Mouse (Mus musculus) right cerebral cortex, postnatal 4 days (tissue): ENCODE data around the gene Hist2h2be.
"Not testable (repeated sequence)": the region's sequence is repeated elsewhere in the genome, so short reads cannot be mapped to it uniquely, and the experiment has no call there.

Experiments
- DNase-seq: peaks from one replicate; pipeline ENCODE4 v3.0.0-alpha.2; 2022

Gene Hist2h2be

DNA sequence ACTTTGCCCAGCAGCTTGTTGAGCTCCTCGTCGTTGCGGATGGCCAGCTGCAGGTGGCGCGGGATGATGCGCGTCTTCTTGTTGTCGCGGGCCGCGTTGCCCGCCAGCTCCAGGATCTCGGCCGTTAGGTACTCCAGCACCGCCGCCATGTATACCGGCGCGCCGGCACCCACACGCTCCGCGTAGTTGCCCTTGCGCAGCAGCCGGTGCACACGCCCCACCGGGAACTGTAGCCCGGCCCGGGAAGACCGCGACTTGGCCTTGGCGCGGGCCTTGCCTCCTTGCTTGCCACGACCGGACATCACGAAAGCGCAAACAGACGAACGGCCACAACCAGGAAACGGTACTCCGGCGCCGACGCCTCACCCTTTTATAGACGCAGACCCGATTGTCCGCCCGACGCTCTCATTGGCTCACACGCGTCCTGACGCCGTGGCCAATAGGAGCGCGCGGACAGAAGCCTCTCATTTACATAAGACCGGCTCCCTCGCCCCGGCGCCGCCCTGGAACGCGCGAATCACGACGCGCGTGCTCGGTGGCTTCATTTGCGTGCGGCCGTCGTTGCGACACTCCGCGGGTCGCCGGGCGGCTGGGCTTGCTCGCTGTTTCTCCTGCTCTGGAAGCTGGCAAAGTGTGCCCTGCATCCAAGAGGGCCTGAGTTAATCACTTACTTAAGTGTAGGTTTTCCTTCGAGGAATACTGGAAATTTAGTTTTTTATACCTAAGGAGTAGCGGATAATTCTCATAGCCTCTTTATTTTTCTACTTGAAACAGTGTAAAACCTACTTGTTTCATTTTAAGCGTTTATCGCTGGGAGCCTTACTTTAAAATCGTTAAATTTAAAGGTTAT, 19.3 kb downstream of the Hist2h2be start, which contains the start of gene Hist2h2aa2:
Hist2h2aa2 (minus strand) TSS at position 328 of the 850 bp plus-strand sequence.
- DNase-seq: peak; percentile 87

DNA sequence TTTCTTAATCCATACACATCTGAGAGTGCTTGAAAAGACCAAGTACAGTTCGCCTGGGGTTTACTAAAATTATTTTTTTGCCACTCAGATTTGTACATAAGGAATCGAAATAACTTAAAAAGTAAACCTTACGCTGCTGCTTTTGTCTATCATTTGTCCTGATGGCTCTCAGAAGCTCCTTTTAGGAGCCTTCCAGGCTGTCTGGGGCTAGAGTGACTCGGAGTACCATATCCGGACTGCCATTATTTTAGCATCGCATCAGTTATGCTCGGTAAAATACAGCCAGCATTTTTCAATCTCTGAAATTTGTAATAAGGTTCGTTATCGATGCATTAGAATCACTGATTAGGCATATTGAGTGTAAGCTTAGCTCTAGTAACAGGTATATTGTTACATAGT, 19.9 kb downstream of the Hist2h2be start:
- DNase-seq: no peak

DNA sequence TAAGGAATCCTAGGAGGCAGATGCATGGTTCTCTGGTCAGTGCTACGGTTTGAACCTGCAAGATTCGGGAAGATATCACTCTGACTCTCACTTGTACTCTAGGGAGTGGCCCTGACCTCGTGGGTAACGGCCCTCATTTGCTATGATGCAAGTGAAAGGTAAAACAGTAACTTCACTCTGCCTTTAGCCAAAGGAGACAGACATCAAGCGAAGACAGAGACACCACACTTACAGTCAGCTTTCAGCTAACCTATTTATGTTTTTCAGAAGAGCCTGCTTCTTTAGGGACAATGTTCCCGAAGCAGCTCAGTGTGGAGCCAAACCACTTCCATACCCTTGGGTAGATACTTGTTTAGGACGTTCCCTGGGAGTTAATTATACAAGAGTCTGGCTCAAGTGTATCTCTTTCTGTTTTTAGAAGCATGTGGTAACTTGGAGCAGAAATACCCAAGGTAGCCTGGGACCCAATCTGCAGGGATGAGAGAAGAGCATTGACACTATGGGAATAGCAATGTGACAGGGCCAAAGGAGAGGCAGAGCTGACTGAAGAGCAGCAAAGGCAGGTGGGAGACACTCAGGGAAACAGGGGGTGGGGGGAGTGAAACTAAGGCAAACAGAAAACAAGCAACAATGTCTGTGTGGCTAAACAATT, 23.1 kb downstream of the Hist2h2be start:
- no peak for DNase-seq

DNA sequence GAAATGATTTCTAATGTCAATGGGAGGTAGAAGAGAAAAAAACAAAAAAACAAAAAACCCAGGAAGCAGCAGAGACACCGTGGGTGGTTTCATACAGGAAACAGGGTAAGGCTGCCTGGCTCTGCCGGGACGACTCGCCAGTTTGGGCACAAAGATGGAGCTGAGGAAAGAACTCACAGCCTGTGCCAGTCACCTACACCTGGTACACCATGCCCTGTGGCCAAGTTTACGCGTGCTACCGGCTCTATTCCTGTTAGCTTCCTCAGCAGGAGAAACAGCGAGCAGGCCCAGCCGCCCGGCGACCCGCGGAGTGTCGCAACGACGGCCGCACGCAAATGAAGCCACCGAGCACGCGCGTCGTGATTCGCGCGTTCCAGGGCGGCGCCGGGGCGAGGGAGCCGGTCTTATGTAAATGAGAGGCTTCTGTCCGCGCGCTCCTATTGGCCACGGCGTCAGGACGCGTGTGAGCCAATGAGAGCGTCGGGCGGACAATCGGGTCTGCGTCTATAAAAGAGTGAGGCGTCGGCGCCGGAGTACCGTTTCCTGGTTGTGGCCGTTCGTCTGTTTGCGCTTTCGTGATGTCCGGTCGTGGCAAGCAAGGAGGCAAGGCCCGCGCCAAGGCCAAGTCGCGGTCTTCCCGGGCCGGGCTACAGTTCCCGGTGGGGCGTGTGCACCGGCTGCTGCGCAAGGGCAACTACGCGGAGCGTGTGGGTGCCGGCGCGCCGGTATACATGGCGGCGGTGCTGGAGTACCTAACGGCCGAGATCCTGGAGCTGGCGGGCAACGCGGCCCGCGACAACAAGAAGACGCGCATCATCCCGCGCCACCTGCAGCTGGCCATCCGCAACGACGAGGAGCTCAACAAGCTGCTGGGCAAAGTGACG, 24.3 kb downstream of the Hist2h2be start, which contains the start of gene Hist2h2aa1:
Hist2h2aa1 (plus strand) TSS at position 495 of the 884 bp plus-strand sequence.
- DNase-seq: peak; percentile 78

DNA sequence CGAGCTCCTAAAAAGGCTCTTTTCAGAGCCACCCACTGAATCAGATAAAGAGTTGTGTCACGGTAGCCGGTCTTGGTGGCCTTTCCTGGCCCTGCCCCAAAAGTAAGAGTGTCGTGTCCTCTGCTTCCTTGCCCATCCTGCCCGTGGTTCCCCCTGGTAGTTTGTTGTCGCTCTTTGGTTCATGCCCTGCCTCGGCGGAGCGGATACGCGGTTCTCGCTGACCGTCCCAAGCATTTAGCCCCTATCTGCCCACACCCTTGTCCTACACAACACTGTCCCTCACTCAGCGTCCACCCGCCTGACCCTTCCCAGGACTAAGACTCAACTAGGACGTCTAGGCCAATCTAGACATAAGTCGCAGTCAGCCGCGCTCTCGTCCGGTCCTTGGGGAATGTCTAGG, 25.1 kb downstream of the Hist2h2be start:
- DNase-seq: not testable (repeated sequence)

DNA sequence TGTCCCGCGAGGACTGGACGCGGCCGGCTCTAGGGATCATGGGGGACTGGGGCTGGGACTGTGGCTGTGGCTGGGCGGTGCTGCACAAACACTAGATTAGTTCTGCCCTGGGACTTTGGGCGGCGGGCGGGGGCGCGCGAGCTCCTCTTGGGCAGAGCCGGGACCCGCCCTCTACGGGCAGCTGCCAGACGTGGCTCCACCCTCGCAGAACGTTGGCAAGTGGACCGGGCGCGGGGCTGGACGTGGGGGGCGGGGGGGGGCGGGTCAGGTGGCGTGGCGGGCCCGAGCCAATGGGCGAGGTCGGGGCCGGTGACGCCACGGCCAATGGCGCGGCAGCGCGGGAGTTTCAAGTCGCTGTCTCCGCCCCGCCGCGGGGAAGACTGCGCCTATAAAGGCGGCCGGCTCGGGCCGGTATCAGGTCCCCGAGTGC, 25.5 kb downstream of the Hist2h2be start, which contains the start of gene Hist2h3c1:
Hist2h3c1 (plus strand) TSS at position 259 of the 430 bp plus-strand sequence.
- not testable (repeated sequence) for DNase-seq

DNA sequence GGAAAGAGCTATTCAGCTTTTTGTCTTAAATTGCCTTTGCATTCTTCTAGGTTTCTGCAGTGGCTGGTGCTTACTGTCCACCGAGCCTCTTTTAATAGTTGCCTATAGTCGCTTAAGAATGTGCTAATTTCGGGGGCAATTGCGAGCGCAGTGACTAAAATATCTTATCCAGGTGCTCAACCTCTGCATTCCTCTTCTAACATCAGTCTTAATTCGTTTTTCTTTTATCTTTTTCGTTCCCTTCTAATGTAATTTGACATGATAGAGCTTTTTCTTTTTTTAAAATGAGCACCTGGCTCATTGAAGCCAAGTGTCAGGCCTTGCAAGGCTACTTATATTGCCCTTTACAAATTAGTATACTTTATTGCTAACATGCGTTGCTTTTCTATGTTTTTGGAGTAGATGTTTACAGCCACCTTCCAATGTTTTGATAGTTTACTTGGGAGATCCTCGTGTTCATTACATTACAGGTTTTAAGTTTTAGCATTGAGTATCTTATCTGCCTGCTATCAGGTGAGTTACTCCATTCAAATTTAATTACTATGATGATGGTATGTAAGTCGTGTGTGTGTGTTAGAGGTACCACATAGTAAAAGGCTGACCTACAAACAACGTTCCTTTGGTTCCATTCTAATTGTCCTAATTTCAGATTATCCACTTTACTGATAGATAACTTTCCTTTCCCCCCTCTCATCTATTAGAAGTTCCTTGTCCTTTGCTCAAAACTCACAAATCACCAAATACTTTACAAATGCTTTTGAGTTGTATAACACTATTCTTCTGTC, 26.6 kb downstream of the Hist2h2be start:
- no peak for DNase-seq

DNA sequence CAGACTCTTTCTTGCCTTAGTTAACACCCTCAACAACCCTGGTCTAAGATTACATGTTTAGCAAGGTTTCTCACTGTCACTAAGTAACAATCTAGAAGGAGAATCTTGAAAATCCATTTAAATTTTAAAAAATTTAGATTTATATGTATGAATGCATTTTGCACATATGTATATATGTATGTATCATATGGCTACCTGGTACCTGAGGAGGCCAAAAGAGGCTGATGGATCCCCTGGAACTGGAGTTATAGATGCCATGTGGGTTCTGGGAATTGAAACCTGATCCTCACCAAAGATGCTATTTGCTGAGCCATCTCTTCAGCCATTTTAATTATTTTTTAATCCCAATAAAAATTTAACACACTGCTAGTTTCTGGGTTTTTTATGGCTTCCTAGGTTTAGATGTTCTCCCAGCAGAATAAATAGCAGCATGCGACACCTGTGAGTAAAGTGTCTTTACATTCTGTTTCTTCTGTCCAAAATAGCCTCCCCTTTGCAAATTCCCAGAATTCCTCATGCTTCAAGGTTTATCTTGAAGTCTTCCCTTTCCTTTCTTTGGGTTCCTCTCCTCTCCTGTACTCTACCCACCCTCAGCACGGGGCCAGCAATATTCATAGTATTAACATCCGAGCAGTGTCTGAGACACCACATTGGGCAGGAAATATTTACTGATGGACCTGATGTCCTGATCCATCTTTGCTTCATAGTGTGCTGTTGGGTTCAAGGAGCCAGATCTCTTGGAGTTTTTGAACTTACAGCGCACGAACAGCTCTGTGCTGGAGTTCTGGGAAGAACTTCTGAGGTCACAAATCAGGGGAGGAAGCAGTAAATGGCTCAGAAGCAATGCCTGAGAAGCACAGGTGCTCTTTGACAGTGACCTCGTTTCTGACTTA, 27.5 kb downstream of the Hist2h2be start:
- DNase-seq: no peak

DNA sequence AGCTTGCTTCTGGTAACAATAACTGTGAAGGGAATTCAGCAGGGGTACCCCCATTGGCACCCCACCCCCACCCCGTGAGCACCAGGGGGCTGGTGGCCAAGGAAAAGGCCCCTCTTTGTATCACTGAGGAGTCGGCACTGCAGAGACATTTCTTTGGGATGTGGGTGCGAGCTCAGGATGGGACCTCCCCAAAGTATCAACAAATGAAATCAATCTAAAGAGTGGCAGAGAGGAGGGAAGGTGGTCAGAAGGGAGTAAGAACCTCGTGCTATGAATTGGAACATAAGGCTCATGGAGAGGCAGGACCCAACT, 28.1 kb downstream of the Hist2h2be start:
- DNase-seq: no peak

DNA sequence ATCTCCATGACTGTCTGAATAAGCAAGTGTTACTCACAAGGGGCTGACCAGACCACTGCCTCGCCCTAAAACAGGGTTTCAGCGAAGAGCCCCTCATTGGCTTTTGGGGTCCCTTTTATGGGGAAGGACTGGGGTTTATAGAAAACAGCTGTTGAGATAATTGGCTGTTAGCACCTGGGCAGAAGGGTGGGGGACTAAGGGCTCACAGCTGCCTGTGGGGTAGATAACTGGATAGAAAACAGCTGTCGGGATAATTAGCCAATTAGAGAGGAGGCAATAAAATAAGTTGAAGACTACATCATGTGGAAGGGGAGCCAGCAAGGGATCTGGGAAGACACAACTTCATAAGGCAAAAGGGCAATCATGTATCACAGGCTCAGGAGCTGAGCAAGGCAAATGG, 30.0 kb downstream of the Hist2h2be start:
- DNase-seq: no peak

DNA sequence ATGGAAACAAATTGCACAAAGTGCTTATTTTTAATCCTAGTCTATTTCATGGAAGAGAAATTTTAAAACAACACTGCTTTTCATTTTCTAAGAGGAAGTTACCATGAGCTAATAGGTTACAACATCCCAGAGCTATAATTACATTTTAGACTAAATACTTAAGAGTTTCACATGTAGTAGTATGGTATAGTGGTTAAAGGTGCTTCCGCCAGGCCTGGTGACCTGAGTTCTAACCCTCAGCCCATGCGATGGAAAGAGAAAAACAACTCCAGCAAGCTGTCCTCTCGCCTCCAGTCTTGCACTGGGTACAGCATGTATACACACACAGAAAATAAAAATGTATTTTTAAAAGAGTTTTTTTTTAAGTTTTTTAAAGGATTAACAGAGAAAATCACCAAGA, 30.9 kb downstream of the Hist2h2be start:
- DNase-seq: no peak

DNA sequence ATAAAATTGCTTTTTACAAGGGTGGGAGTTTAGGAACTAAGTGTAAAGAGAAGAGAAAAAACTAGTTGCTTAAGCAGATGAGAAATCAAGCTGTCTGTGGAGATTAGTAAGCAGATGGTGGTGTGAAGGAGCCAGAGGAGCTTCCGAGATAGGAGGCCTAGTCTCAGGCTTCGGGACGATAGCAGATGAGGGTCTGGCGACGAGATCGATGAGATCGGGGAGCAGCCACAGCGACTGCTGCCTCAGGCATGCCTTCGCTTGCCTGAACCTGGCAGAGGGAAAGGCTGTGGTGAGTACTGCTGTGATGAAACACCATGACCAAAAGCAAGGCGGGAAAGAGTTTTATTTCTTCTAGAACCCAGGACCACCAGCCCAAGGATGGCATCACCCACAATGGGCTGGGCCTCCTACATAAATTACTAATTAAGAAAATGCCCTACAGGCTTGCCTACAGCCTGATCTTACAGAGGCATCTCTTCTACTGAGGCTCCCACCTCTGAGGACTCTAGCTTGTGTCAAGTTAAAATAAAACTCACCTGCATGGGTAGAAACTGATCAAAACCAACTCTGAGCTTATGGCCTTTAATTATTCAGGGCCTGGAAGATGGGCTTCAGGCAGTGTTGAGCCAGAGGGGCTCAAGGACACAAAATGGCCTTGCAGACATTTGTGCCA, 33.9 kb downstream of the Hist2h2be start:
- no peak for DNase-seq

DNA sequence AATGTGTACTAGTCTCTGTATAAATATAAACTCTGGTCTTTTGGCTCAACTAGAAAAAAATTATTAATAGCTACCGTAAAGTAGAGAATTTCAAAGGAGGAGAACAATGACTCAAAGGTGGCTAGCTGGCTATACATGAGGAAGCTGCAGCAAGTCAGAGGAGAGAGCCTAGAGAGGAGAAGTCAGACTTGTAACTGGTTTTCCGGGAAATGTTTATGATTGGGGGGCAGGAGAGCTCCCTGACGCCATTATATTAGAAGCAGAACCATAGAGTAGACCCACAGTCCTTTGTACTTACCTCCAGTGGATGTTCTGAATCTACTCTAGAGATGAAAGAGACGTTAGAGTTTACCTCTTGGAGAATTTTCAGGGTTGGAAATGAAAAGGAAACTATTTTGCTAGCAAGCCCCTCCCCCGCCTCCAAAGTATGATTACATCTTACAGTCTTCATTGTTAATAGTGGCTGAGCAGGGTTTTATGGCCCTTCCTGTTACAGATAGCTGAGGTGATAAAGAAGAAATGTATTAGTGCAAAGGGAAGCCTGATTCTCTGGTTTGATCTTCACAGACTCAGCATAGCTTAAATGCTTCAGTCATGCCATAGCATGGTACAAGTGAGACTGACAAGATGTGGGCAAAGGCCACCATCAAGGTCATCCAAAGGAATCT, 35.1 kb downstream of the Hist2h2be start:
- no peak for DNase-seq

DNA sequence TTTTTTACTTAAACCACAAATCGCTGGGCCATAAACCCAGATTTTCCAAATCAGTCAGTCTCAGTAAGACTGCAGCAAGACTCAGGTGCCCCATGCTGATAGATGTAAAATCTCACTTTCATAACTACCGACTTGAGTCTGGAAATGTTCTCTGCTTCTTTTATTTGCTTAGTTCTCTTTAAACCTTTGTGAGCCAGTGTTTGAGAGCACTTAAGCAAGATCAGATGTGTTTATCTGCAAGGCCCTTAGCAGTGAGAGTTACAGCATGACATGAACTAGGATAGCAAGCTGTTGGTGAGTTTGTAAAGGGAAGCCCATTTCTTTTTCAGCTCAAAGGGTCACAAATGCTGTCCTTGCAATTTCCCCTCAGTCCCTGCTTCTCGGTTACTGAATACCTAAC, 36.3 kb downstream of the Hist2h2be start:
- no peak for DNase-seq

DNA sequence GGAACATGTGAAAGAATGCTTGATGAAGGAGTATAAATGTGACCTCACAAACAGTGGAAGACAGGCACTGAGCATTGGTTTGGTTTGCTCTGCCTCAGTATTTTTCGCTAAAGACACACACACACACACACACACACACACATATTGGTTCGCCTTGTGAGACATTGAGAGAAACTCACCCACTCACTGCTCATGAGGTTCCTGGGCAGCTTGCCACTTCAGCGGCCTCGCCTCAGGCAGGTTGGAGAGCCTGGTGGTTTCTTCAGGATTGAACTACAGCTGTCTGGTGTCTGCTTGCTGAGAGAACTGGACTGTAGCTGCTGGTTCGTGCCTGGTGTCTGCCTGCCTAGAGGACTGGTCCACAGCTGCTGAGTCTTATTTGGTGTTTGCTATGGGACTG, 39.3 kb downstream of the Hist2h2be start:
- no peak for DNase-seq

DNA sequence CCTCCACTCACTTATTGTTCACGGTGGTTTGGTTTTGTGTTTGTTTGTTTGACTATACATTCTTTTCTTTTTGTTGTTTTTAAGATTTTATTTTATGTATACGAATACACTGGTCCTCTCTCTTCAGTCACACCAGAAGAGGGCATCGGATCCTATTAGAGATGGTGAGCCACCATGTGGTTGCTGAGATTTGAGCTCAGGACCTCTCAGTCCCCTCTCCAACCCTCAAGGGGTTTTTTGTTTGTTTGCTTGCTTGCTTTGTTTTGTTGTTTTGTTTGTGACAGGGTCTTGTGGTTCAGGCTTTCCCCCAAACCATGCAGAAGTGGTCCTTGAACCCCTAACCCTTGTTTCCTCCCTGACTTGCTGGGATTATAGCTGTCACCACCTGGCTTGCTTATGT, 40.7 kb downstream of the Hist2h2be start:
- no peak for DNase-seq

DNA sequence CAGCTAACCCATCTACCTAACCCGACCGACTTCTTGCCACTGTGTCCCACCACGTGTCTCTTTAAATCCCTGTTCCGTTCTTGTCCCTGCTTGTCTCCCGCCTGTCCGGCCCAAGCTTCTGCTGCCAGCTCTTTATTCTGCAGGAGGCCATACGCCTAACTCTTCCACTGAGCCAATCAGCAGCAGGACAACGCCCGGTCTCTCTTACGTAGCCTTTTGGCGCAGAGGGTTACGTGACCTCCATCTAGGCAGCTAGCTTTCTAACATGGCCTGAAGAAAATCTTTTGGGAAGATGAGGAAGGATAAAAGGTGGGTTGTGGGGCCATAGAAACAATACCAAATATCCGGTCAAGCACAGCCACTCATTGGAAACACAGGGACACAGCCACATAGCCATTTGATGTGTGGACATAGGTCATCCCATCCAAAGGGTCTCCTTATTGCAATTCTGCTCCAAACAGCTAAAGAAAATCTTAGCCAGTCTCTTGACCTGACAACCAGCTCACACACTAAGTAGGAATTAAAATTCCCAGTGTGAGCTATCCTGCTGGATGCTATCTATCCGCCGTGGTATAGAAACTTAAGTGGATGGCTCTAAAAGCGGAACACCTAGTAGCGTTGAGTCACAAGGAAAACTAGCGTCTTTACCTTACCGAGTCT, 41.4 kb downstream of the Hist2h2be start:
- peak; percentile 58 for DNase-seq

DNA sequence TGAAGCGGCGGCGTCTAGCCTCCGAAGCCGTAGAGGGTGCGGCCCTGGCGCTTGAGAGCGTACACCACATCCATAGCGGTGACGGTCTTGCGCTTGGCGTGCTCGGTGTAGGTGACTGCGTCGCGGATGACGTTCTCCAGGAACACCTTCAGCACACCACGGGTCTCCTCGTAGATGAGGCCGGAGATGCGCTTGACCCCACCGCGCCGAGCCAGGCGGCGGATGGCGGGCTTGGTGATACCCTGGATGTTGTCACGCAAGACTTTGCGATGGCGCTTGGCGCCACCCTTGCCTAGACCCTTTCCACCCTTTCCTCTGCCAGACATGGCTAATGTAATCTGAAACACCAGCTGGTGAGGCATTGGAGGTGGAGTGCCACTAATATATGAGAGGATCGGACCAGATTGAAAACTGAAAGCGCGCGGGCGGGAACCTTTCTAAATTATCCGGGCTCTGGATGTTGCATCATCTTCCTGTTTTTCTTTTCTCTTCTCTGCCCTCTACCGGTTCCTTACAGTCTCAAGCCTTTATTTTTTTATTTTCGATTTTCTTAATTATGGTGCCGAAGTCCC, 42.1 kb downstream of the Hist2h2be start, which contains the start of gene Hist2h4:
Hist2h4 (minus strand) TSS at position 333 of the 572 bp plus-strand sequence.
- peak; percentile 89 for DNase-seq
